Mouse (Mus musculus) MEL (cell line): ENCODE data around the gene Gpr18. TPM values are rescaled to one million over a fixed set of nuclear protein-coding genes. Genes with fewer than 3 reads are reported as not detected.

Experiments used
- DNase-seq: peaks from one replicate; pipeline ENCODE4 v3.0.0; 2011; ENCODE audit warnings: low read depth, low spot score
- H3K27ac ChIP-seq: 2 replicates; pipeline ENCODE4 v1.5.1; 2012; ENCODE audit warnings: low read depth, mild to moderate bottlenecking, control low read depth, low read length, moderate library complexity; ENCODE audit not compliant: control insufficient read depth
- H3K27me3 ChIP-seq, 2 experiments: fragments of 150-350 bp in 1 of 2; sonication (generic) in 1 of 2; 2 replicates each; pipeline ENCODE4 v1.6.1; 2012; ENCODE audit warnings: low read length in 2 of 2, mild to moderate bottlenecking in 2 of 2, improper control_type of control experiment in 1 of 2, moderate library complexity in 1 of 2; ENCODE audit not compliant: insufficient read depth in 2 of 2, control insufficient read depth in 1 of 2
- H3K36me3 ChIP-seq, 2 experiments: 2 replicates each; pipeline ENCODE4 v1.6.1; 2012 to 2014; ENCODE audit warnings: low read length in 2 of 2, improper control_type of control experiment in 1 of 2, inconsistent platforms in 1 of 2, mild to moderate bottlenecking in 1 of 2; ENCODE audit not compliant: insufficient read depth in 2 of 2, control insufficient read depth in 1 of 2
- H3K4me1 ChIP-seq, 2 experiments: fragments of 150-350 bp in 1 of 2; sonication (generic) in 1 of 2; 2 replicates each; pipeline ENCODE4 v1.6.1; 2012; ENCODE audit warnings: low read length in 2 of 2, improper control_type of control experiment in 1 of 2, mild to moderate bottlenecking in 1 of 2; ENCODE audit not compliant: insufficient read depth in 2 of 2, control insufficient read depth in 1 of 2
- H3K4me3 ChIP-seq, 2 experiments: fragments of 150-350 bp in 1 of 2; sonication (generic) in 1 of 2; 2 replicates each; pipeline ENCODE4 v1.5.1; 2012; ENCODE audit warnings: low read depth in 2 of 2, low read length in 2 of 2, mild to moderate bottlenecking in 2 of 2, moderate library complexity in 2 of 2, control low read depth in 1 of 2, improper control_type of control experiment in 1 of 2; ENCODE audit not compliant: control insufficient read depth in 1 of 2, insufficient read depth in 1 of 2
- H3K79me2 ChIP-seq: 2 replicates; pipeline ENCODE4 v1.6.1; 2012; ENCODE audit warnings: mild to moderate bottlenecking, low read length, moderate library complexity; ENCODE audit not compliant: control insufficient read depth, poor library complexity, insufficient read depth
- H3K9ac ChIP-seq: 2 replicates; pipeline ENCODE4 v1.6.1; 2012; ENCODE audit warnings: low read depth, mild to moderate bottlenecking, control low read depth, low read length, moderate library complexity; ENCODE audit not compliant: control insufficient read depth, poor library complexity, severe bottlenecking
- H3K9me3 ChIP-seq: fragments of 150-350 bp; sonication (generic); replicated peaks from 2 replicates; pipeline ENCODE4 v1.6.1; 2012; ENCODE audit warnings: mild to moderate bottlenecking, low read length, improper control_type of control experiment, moderate library complexity; ENCODE audit not compliant: insufficient read depth
- CHD1 ChIP-seq: IDR thresholded peaks from 2 replicates; pipeline ENCODE4 v1.6.1; 2012; ENCODE audit warnings: low read depth, mild to moderate bottlenecking, inconsistent platforms, low read length, improper control_type of control experiment
- CHD2 ChIP-seq: IDR thresholded peaks from 2 replicates; pipeline ENCODE4 v1.6.1; 2011; ENCODE audit warnings: low read length, improper control_type of control experiment
- HCFC1 ChIP-seq: IDR thresholded peaks from 2 replicates; pipeline ENCODE4 v1.6.1; 2012; ENCODE audit warnings: low read depth, mild to moderate bottlenecking, inconsistent platforms, low read length, improper control_type of control experiment, moderate library complexity
- JUND ChIP-seq: IDR thresholded peaks from 2 replicates; pipeline ENCODE4 v1.6.1; 2011; ENCODE audit warnings: low read depth, mild to moderate bottlenecking, improper control_type of control experiment, low read length
- MAX ChIP-seq: IDR thresholded peaks from 2 replicates; pipeline ENCODE4 v1.6.1; 2011; ENCODE audit warnings: low read length, improper control_type of control experiment
- MAZ ChIP-seq: IDR thresholded peaks from 2 replicates; pipeline ENCODE4 v1.6.1; 2012; ENCODE audit warnings: low read depth, mild to moderate bottlenecking, inconsistent platforms, low read length, improper control_type of control experiment
- MYC ChIP-seq: IDR thresholded peaks from 2 replicates; pipeline ENCODE4 v1.6.1; 2011; ENCODE audit warnings: low read depth, mild to moderate bottlenecking, low read length, improper control_type of control experiment, moderate library complexity
- NRF1 ChIP-seq: IDR thresholded peaks from 2 replicates; pipeline ENCODE4 v1.6.1; 2014; ENCODE audit warnings: low read depth, mild to moderate bottlenecking, inconsistent platforms, low read length, improper control_type of control experiment, moderate library complexity; ENCODE audit not compliant: poor library complexity, insufficient read depth, severe bottlenecking
- RAD21 ChIP-seq: IDR thresholded peaks from 2 replicates; pipeline ENCODE4 v1.6.1; 2011; ENCODE audit warnings: mild to moderate bottlenecking, low read depth, low read length, improper control_type of control experiment
- RCOR1 ChIP-seq: IDR thresholded peaks from 2 replicates; pipeline ENCODE4 v1.6.1; 2012; ENCODE audit warnings: low read depth, mild to moderate bottlenecking, inconsistent platforms, low read length, improper control_type of control experiment
- SIN3A ChIP-seq: IDR thresholded peaks from 2 replicates; pipeline ENCODE4 v1.6.1; 2012; ENCODE audit warnings: low read length, improper control_type of control experiment, inconsistent platforms
- TBP ChIP-seq: IDR thresholded peaks from 2 replicates; pipeline ENCODE4 v1.8.0; 2011; ENCODE audit warnings: low read depth, low read length, improper control_type of control experiment
- UBTF ChIP-seq: IDR thresholded peaks from 2 replicates; pipeline ENCODE4 v1.6.1; 2012; ENCODE audit warnings: low read depth, mild to moderate bottlenecking, inconsistent platforms, low read length, improper control_type of control experiment, moderate library complexity, borderline replicate concordance; ENCODE audit not compliant: insufficient read depth
- USF1 ChIP-seq: IDR thresholded peaks from 2 replicates; pipeline ENCODE4 v1.6.1; 2014; ENCODE audit warnings: low read depth, mild to moderate bottlenecking, inconsistent platforms, low read length, improper control_type of control experiment, moderate library complexity
- USF2 ChIP-seq, 2 experiments: IDR thresholded peaks; 2 replicates each; pipeline ENCODE4 v1.6.1; 2011 to 2012; ENCODE audit warnings: improper control_type of control experiment in 2 of 2, low read length in 2 of 2, borderline replicate concordance in 1 of 2, inconsistent platforms in 1 of 2, low read depth in 1 of 2, mild to moderate bottlenecking in 1 of 2; ENCODE audit not compliant: insufficient read depth in 1 of 2
- ZC3H11A ChIP-seq: IDR thresholded peaks from 2 replicates; pipeline ENCODE4 v1.6.1; 2012; ENCODE audit warnings: low read depth, mild to moderate bottlenecking, inconsistent platforms, low read length, improper control_type of control experiment
- ZMIZ1 ChIP-seq: IDR thresholded peaks from 2 replicates; pipeline ENCODE4 v1.6.1; 2012; ENCODE audit warnings: low read depth, mild to moderate bottlenecking, inconsistent platforms, low read length, improper control_type of control experiment, moderate library complexity
- polyA plus RNA-seq, 2 experiments: library from polyadenylated mRNA; stranded (reverse) in 1 of 2; unstranded in 1 of 2; fragments of >175 nt in 1 of 2; fragments of >200 nt in 1 of 2; gene quantifications; 2 replicates each; pipeline versions ENCODE4 v1.2.1 to v1.2.4; 2012; ENCODE audit warnings: low replicate concordance in 2 of 2, low read depth in 1 of 2; ENCODE audit not compliant: insufficient read length in 2 of 2, insufficient read depth in 1 of 2, missing spikeins in 1 of 2
- total RNA-seq: library from RNA; depleted of rRNA; stranded (reverse); fragments of 300-350 nt; gene quantifications from 2 replicates; pipeline ENCODE4 v1.2.3, GENCODE M21; 2012

The Gpr18 gene
- total and polyA plus RNA-seq, 3 experiments: 0.06 to 0.15 TPM; not detected in 1

DNA sequence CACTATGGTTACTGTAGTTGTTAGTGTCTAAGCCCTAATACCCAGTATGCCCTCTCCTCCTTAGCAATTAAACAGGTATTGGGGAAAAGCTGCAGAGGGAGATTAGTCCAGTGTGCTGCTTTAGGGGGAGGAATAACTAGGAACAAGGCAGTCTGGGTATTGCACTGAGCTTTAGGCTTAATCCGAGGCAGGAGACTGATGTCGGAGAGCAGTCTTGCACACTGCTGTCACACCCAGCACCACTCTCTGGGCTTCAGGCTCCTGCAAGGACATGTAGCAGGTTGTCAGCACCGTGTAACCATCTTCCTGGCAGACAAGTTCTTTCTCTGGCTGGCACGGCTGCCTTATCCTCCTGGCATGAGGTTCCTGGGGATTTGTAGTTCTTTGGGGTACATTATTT, 16.6 kb upstream of the Gpr18 start:
- Histone ChIP-seq H3K27me3 (no peaks in the 10 kb centered on the region), H3K9me3 (no peaks in the 10 kb centered on the region), H3K36me3 (peaks cover 0 to 9% of the 10 kb centered on the region in 2 experiments; a peak in 3 of 4 replicates), H3K27ac (no peak overlapping the region), H3K4me3 (no peak overlapping the region), H3K9ac (no peak overlapping the region), H3K79me2 (no peaks in the 10 kb centered on the region), H3K4me1 (peaks cover 0 to 3% of the 10 kb centered on the region in 2 experiments)
- DNase-seq: no peak
- TF ChIP-seq CHD1: no peak
- TF ChIP-seq UBTF: no peak
- TF ChIP-seq RCOR1: no peak
- no peak for TF ChIP-seq NRF1
- no peak for TF ChIP-seq USF2 (IDR thresholded peaks at IDR 0.05; ENCODE audit: borderline replicate concordance in 1 of 2, insufficient read depth in 1 of 2, low read depth in 1 of 2, low read length in 2 of 2)
- no peak for TF ChIP-seq HCFC1
- TF ChIP-seq RAD21: no peak
- TF ChIP-seq JUND: no peak
- no peak for TF ChIP-seq MAZ
- TF ChIP-seq ZC3H11A: no peak
- TF ChIP-seq MAX: no peak
- no peak for TF ChIP-seq CHD2
- no peak for TF ChIP-seq MYC
- no peak for TF ChIP-seq ZMIZ1
- TF ChIP-seq TBP: no peak
- TF ChIP-seq USF1: no peak
- TF ChIP-seq, all 39 proteins: peak for 0

- H3K27ac ChIP-seq: no peak overlapping the region
- H3K36me3 ChIP-seq: peaks cover 0 to 9% of the 10 kb centered on the region in 2 experiments; a peak in 3 of 4 replicates
- DNase-seq: no peak
- TF ChIP-seq JUND (no peak), CHD2 (no peak), MAZ (no peak), USF2 (IDR thresholded peaks at IDR 0.05; ENCODE audit: borderline replicate concordance in 1 of 2, insufficient read depth in 1 of 2, low read depth in 1 of 2, low read length in 2 of 2) (no peak), SIN3A (no peak)
- no peaks in the 10 kb centered on the region for H3K9me3 ChIP-seq
- H3K9ac ChIP-seq: no peak overlapping the region
- H3K4me3 ChIP-seq: no peak overlapping the region
- H3K79me2 ChIP-seq: no peaks in the 10 kb centered on the region
- peaks cover 0 to 3% of the 10 kb centered on the region in 2 experiments for H3K4me1 ChIP-seq
- H3K27me3 ChIP-seq: no peaks in the 10 kb centered on the region
These were observed 16.0 kb upstream of the Gpr18 start for GRCm38 (mm10) chr14:121931594-121931993.
